In genomic region chr7:118001881-118002280, GRCm38 (mm10) we compare ENCODE assay signal across 5 mouse cellular contexts.
"Had no signal": no experiment of that assay in that cellular context is flagged by ENCODE, and none has a peak within 500 bp of the region (broad histone marks: within the 10 kb centered on the region; RNA-seq: fewer than 3 reads in every experiment).

No protein-coding gene starts in this region.

- H3K27ac ChIP-seq: liver, embryonic 13.5 days; midbrain, embryonic 12.5 days; neural tube, embryonic 13.5 days had no signal

- DNase-seq: liver, embryonic 13.5 days; retina, postnatal 1 day had no signal

- H3K4me3 ChIP-seq: liver, embryonic 13.5 days; midbrain, embryonic 12.5 days; myocyte; neural tube, embryonic 13.5 days had no signal

- H3K4me1 ChIP-seq: liver, embryonic 13.5 days; midbrain, embryonic 12.5 days had no signal
